Mouse (Mus musculus) thymus, adult 18-20 months (tissue): ENCODE measurements around the gene Kcnj9.
A peak's percentile ranks its signal among the peaks of the same experiment; 100 is the strongest.

ENCODE experiments used
- DNase-seq, 2 experiments: peaks; one replicate each; pipeline ENCODE4 v3.0.0; 2022; ENCODE audit warnings: mixed read lengths in 2 of 2

Gene Kcnj9

GRCm38 (mm10) chr1:172332925-172333324 is 3.8 kb upstream of the Kcnj9 start:
- DNase-seq = no peak

DNA sequence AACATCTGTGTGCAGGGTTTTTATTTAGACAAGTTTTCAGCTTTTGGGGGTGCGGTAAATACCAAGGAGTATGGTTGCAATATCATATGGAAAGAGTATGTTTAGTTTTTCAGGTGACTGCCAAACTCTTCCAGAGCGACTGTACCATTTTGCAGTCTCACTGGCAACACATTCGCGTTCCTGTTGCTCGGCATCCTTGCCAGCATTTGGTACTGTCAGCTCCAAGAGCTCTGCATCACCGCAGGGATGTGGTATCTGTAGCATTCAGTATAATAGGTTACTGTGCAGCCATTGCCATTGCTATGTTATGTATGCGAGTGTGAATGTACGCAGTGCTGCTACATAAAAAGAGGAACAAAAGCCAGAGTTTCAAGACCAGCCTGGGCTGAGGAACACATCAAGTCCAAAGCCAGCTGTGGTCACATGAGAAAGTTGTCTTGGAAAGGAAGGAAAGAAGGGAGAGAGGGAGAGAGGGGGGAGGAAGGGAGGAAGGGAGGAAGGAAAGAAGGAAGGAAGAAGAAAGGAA is 2.4 kb upstream of the Kcnj9 start:
- DNase-seq = no peak

- DNase-seq = no peak
Observed at GRCm38 (mm10) chr1:172329616-172330015, 498 bp upstream of the Kcnj9 start.

- DNase-seq = no peak
Observed at GRCm38 (mm10) chr1:172328461-172328860, 657 bp downstream of the Kcnj9 start.

DNA sequence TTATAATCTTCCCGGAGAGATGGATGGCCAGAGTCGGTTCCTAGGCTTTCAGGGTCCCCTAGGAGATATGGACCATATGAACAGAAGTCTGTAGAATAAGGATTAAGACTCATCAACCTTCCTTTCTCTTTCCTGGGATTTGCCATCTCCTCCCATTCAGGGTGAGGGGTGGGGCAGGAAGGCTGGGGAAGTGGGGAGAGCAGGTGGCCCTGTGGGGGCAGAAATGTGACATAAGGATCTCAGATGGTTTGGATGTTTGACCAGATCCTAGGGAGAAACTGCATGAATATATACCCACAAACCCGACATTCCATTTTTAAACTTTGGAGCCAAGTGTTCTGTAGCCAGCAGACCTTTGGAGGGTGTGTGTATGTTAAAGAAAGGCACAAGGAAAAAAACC is 1.1 kb downstream of the Kcnj9 start:
- DNase-seq = no peak

DNA sequence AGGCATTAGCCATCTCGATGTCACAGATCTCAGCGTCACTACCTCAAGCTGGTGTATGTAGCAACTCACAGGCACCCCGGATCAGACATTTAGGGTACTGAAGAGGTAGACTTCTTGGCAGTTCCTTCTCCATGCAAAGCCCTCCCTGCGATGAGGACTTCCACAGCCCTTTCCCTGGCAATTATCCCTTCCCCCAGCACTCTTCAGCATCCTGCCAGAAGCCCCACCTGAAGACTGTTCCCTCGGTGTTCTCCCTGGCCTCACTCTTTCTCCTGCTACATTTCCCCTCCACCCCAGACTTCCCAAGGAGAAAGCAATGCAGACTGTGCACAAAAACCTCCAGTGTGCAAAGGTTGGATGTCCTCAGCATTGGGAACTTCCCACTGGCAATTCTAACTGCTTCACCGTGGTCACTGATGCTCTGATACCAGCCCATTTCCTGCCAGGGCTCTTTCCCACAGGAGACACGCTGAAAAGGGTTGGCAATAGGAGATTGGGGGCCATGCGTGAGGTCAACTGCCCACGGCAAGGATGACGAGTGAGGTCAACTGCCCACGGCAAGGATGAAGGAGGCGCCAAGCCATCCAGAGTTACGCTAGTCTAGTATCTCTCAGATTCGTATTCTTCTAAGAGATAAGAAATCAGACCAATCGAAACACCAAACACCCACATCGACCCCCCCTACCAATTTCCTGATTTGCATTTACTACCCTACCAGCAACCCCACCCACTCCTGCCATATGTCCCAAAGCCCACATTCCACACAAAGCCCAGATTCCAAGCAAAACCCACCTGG is 1.7 kb downstream of the Kcnj9 start:
- DNase-seq = no peak

GRCm38 (mm10) chr1:172326684-172327083 is 2.4 kb downstream of the Kcnj9 start:
- no peak for DNase-seq

GRCm38 (mm10) chr1:172325680-172326535 is 3.2 kb downstream of the Kcnj9 start:
- peak; percentile 54 to 55 for DNase-seq

- DNase-seq = peak in 1 of 2 experiments; percentile 33
Observed at GRCm38 (mm10) chr1:172324725-172325124, 4.4 kb downstream of the Kcnj9 start.

- no peak for DNase-seq
Observed at GRCm38 (mm10) chr1:172323801-172324359, 5.2 kb downstream of the Kcnj9 start.

GRCm38 (mm10) chr1:172323298-172323697 is 5.8 kb downstream of the Kcnj9 start:
- DNase-seq = no peak

DNA sequence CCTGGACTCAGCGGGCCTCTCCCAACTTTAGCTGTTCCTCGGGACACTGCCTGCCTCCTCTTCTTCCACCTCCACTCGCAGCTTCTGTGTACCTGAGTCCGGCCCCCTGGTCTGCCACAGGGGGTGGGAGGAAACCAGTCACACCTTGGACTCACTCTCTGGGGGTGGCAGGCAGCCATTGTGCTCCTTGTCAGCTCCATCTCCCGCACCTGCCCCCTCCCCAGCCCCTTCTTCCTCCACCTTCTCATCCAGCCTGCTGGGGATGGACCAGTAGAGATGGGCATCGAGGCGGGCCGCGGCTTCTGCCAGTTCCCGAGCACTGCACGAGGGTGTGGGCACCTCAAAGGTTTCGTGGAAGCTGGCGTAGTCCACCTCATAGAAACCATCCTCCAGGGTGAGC is 6.4 kb downstream of the Kcnj9 start:
- DNase-seq = no peak

DNA sequence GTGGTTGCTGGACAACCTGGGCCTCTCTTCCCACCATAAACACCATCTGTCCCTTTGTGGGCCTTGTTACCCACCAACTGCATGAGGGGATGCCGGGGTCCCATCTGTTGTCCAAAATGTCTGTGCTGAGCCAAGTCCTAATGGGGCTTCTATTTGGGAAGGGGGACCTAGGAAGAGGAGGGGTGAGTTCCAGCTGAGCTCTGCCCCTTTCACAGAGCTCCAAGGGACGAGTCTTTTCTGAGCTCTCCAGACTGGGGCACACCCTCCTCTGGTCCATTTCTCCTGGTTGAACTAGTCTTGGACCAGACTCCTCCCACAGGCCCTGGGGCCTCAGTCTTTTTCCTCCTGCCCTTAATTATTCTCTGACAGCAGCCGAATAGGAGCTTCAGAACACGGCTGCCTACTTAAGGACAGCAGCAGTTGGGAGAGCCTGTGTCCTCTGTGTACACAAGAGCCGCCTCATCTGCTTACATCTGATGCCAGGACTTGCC is 9.2 kb downstream of the Kcnj9 start:
- no peak for DNase-seq

DNA sequence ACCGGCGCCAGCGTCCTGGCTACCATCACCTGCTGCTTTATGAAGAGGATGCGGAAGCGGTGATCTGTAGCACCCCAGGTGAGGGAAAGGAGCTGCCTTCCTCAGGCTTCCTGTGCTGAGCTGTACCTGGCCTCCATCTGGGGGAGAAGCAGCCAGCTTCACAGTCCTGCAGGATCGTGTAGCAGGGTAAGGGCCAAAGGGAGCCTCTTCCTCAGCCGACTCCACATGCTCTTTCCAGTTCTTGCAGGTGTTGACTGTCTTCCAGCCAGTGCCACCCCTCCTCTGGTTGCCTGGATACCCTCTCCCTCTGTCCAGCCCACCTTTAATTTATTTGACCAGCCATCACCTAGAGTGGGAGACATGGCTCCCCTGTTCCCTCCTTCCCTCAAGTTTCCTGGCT is 9.8 kb downstream of the Kcnj9 start:
- DNase-seq = no peak

GRCm38 (mm10) chr1:172318424-172319035 is 10.6 kb downstream of the Kcnj9 start:
- DNase-seq = no peak

DNA sequence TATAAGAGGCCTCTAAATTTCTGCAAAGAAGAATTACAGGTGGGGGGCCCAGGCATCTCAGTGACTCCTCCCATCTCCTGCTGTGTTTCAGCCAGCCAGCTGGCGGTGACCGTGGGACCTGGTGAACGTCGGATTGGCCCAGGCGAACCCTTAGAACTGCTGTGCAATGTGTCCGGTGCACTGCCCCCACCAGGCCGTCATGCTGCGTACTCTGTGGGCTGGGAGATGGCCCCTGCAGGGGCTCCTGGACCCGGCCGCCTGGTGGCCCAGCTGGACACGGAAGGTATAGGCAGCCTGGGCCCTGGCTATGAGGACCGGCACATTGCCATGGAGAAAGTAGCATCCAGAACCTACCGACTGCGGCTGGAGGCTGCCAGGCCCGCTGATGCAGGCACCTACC is 11.2 kb downstream of the Kcnj9 start:
- no peak for DNase-seq

- DNase-seq = no peak
Observed at GRCm38 (mm10) chr1:172317431-172317830, 11.7 kb downstream of the Kcnj9 start.

GRCm38 (mm10) chr1:172314911-172315310 is 14.2 kb downstream of the Kcnj9 start:
- no peak for DNase-seq

GRCm38 (mm10) chr1:172313613-172314411 is 15.3 kb downstream of the Kcnj9 start:
- DNase-seq = no peak

- no peak for DNase-seq
Observed at GRCm38 (mm10) chr1:172312768-172313561, 16.2 kb downstream of the Kcnj9 start.
